Mouse (Mus musculus) thymus, postnatal 25 days (tissue): Measurements from ENCODE around the gene Xxylt1.

ENCODE experiments used
- DNase-seq: peaks from one replicate; pipeline ENCODE4 v3.0.0; 2022

The Xxylt1 gene

DNA sequence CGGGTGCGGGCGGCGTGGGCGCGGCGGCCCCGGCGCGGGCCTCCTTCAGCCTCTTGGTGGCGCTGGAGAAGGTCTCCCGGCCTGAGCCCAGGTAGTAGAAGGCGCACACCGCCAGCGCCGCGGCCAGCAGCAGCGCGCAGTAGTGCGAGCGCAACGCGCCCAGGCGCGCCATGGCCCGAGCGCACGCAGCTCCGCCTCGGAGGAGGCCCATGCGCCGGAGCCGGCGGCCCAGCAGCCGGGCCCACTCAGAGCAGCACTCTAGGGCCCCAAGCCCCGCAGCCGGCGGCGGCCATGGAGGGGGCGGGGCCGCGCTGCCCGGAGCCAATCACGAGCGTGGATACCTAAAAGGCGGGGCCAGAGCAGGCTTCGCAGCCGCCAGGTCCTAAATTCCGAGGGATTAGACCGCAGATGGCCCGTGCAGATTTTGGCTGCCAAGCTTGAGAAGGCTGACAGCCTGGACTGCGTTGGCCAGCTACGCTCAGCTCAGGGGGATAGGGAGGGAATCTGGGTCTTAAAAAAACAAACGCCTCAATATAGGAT, at the start of gene Xxylt1:
Gene Xxylt1, minus strand, starts transcription at position 308 of the 540 bp plus-strand sequence.
- DNase-seq: peak; percentile 96

DNA sequence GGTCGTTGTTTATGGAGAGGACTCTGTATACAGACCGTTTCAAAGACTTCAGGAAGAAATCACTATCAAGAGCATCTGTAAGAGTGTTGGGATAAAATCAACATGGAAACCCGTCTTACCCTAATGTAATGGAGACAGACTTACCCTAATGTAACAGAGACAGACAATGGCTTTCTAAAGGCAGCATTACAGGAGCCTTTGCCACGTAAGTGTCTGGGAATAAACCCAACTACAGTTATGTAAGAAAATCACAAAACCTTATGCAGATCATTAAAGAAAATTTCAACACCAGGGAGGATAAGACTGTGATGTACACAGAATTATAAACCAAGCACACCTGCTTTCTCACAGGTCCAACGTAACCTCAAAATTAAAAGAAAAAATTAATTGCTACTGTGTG, 46.9 kb upstream of the Xxylt1 start:
- DNase-seq: no peak

DNA sequence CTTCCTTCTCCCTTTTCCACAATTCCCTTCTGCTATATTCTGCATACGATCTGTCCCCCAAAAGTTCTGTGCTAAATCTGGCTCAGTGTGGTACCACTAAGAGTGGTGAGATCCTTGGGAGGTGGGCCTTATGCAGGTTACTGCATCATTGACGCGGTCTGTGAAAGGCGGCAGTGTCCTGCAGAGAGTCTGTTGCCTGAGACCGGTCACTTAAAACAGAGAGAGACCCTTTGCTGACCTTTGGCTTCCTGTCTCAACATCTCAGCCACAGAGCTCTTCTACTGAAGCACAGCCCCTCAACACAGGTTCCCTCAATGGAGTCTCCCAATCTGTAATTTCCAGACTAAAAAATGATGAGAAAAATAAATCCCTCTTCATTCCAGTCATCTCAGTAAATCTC, 43.8 kb upstream of the Xxylt1 start:
- no peak for DNase-seq

DNA sequence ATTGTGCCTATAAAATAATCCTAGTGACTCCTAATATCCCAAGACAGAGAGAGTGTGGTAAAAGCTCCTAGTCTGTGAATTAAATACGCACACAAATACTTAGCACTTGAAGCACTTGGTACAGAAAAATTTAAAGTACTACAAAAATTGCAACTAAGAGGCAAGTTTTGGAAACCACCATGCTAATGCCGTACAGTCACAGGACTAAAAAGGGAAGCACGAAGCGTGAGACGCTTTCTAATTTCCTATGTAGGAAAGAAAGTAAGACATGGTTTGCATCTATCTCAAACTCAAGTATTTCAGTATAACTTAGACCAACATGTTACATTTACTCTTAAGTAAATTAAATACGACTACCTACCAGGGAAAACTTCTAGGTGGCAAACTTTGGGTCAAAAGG, 40.4 kb upstream of the Xxylt1 start:
- DNase-seq: no peak

DNA sequence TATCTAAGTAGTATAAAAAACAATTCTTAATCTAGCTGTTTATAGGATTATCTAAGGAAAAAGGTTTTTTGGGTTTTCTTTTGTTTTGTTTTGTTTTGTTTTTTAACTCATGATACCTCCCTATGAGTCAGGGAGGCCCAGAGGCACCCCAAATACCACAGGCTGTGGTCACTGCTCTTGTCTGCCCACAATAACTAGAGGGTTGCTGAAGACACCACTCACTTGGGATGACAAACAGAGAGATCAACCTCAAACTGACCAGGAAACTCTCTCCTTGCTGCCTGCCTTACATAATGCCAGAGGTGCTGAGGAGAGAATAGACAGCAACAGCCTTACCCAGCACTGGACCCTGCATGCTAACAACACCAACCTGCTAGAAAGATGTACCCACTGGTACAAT, 32.4 kb upstream of the Xxylt1 start:
- DNase-seq: no peak

DNA sequence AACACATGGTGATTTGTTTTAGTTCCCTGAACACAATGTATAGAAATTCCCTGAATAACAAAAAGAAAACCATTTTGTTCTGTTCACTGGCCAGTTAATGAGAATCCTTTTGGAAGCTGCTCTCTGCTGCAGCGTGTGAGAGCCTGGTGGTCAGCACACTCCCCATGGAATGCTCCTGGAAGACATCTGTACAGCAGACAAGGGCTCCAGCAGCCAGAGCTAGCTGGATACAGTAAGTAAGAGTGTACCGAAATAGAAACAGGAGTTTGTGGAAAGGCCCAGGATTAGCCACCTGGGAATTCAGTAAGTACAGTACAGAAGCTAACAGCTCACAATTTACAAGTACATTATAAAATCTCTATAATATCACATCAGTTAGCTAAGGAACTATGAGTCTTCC, 20.1 kb upstream of the Xxylt1 start:
- no peak for DNase-seq

DNA sequence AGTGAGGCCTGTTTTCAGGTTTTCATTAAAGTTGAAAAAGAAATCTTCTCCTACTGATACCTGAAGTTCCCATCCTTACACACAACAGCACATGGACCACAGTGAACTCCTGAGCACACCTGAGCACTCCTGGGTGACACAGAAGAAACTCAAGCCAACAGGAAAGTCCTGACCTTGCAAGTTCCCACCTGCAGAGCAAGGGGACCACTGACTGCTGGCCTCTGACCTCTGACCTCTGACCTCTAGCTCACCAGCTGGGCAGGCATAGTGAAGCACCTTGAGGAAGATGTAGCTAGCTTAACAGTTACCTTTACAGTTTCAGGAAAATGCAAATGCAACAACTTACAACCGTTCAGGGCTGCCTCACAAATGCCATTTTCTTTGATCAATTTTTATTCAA, 18.7 kb upstream of the Xxylt1 start:
- DNase-seq: no peak

DNA sequence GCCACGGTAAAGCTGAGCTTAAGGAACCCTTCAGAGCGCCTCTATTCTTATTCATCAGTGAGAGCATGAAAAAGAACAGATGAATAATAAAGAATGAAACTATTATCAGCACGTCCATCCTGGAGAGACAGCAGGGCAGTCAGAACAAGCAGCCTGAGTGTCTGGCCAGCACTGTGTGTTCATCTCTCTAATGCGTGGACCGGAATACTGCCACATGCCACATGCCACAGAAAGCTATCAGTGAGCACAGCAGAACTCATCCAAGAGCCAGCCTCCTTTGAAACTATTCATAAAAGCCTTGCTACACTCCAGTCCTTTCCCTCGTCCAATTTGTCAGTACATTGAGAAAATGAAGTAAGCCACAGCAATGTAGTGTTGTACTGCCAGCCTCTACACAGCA, 12.8 kb upstream of the Xxylt1 start:
- DNase-seq: no peak

DNA sequence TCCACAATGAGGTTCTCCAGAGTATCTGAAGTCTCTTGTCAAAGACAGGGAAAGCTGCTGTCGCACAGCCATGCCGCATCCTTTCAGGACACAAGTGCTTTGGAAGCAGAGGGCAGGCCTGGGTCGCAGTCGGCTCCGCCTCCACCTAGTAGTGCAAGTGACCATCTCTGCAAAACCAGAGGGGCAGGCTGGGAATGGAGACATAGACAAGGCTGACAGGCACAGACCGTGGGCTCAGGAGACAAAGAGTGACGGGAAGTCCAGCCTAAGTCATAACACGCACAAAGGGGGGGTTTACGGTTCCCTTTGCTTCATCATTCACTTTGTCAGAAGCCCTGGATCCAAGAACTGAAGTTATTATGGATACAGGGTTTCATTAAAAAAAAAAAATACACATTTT, 12.0 kb upstream of the Xxylt1 start:
- no peak for DNase-seq

DNA sequence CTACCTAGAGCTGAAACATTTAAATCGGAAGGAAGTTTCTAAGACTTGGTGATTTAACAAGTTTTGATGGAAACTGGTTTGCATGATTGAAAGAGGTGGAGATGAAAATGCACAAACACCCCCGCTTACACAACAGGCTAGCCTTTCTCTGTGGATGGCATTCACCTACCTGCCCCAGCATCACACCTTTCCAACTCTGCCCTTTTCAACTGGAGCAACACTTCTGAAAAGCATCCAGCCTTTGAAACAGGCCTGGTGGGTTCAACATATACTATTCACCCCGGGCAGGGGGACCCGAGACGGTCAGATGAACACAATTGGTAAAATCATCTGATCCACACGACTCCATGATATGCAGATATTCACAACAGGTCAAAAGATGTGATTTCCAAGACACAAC, 659 bp upstream of the Xxylt1 start:
- DNase-seq: no peak

DNA sequence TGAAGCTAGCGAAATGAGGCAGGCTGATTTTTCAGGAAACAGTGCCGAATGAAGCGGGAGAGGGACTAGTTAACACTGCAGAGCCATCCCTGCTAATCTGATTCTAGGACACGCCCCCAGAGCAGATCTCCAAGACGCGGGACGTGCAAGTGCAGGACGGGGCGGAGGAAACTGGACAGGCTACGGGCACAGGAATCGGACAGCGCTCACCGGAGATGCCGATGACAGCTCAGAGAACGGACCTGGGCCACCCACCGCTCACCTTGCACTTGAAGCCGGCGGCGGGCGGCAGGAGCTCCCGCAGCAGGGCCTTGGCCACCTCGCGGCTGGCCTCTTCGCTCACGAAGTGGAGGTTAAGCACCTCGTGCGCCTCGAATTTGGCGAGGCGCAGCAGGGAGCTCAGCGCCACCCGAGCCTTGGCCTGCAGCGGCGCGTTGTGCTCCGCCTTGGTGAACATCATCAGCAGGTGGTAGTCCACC, 620 bp downstream of the Xxylt1 start:
- no peak for DNase-seq

DNA sequence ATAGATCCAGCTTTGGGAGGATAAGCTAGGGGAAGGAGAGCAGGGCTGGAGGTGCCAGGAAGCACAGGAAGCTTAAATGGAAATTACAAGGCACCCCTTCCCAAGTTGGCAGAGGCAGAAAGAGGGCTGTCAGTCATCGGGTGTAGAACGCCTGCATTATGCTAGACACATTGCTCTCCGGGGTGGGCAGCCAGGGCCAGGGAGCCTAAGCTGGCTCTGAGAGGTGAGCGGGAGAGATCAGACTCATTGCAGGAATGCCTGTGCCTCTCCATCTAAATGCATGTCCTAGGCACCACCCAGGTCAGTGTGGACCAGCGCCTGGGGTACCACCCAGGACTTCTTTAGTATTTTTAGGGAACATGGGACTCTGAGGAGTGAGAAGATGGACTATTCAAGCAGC, 3.8 kb downstream of the Xxylt1 start:
- DNase-seq: no peak

DNA sequence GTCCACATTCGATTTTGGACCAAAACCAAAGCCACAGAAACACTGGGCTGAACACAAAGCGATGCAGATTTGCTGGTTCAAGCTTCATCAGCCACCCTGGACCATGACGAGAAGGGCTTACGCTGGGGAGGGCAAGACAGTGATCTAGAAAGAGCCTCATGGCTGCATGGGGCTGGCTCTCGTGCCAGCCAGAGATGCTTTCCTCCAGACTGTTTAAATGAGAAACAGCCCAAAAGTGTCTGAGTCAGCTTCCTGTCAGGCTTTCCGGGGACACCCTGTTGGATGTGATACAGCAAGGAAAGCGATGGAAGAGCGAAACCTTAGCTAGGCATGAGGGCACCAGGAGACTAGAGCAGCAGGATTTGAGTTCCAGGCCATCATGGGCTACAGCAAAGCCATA, 4.8 kb downstream of the Xxylt1 start:
- no peak for DNase-seq

DNA sequence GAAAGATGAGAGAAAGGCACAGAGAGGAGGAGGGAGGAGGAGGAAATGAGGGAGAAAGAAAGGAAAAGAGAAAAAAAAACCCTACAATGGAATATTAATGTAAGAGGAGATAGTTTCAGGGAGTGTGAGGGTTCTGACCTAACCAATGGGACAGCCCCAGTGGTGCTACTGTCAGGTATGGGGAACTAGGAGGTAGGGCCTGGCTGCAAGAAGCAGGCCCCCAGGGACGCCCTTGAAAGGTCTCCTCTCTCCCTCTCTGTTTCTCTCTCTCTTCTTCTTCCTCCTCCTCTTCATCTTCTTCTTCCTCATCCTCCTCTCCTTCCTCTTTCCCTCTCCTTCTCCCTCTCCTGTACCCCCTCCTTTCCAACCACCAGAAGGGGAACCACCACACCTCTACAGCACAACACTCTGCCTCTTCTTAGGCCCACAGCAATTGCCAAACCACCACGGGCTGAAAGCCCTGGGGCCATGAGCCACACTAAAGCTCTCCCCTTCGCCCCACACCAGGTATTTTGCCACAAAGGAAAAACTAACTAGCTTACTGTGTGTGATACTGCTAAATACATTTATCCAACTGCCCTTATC, 6.8 kb downstream of the Xxylt1 start:
- DNase-seq: no peak

DNA sequence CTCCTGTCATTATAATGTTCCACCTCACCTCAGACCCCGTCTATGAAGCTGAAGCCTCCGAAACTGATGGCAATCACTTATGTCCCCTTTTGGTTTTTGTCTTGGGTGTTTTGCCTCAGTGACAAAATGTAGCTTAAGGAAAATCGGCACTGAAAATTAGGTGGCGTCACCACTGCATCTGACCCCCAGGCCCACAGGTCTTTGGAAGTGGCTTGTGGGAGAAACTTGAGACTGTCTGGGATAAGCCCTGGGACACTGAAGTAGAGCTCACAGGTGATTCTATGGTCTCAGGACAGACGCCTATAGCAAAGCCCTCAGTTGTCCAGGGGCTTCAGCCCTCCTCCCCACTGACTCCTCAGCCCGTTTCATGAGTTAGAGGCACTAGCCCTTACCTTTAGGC, 9.5 kb downstream of the Xxylt1 start:
- DNase-seq: no peak

DNA sequence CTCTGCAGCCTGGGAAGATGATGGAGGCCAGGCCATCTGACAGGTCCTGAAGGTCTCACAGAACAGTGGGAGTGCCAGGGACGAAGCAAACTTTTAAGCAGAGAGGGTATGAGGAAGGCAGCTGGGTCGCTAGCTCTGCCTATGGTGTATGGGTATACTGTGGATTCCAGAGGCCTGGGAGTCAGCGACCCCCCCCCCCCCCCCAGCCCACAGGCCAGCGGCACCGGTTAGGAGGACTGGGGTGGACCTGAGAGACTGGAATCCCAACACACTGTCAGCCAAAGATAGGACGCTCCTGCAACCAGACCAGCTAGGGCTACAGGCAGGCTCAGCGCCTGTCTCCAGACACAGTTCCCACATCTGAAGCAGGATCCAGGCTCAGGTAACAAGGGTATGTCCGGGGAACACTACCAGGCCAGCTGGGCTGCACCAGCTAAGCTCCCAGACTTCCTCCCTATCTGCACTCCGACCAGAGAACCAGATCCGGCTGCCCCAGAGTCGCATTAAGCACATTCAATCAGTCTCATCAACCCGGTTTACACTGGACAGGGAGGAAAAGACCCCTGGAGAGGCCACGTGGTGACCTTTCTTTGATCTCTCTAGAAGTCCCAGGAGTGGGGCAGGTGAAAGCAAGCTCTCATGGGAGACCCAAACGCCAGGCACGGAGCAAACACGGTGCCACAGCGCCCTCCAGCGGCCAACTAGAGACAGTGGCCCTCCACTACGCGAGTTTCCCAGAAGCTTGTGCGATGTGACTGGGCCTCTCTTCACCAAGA, 10.7 kb downstream of the Xxylt1 start:
- peak; percentile 84 for DNase-seq

DNA sequence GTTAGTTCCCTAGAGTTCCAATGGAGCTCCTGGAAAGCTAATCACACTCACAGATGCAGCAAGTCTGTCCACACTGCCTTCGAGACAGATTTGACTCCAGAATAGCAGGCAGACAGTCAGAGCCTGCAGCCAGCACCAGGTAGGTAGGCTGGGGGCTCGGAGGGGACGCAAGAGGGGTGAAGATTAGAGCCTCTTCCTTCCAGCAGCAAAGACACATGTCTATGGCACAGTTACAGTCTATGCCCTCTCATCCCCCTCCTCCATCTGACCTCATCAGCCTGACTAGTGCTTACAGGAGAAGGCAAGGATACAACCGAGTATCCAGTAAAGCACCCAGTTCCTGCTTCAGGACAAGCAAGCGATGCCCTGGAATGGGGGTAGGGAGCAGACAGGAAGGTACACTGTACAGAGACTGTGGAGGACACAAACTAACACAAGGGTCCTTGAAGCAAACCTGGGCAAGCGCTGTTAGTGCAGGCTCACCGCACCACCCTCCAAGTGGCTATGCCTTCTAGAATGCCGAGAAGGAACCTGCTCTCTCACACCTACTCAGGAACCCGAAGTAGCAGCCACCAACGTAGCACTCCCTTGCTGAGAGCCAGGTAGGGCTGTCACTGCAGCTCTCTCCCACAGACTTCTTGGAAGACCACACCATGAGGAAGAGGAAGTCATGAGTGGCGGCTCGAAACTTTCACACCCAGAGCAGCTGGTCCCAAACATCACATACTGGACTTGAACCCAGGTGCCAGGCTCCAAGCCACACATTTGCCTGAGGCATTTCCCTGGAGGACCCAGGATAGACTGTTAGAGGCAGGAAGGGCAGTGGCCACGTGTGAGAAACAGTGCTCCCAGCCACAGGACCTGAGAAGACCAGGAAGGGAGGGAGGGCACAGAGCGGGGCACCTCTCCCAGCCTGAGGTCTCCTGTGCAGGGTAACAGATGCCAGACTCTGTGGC, 11.7 kb downstream of the Xxylt1 start:
- no peak for DNase-seq

DNA sequence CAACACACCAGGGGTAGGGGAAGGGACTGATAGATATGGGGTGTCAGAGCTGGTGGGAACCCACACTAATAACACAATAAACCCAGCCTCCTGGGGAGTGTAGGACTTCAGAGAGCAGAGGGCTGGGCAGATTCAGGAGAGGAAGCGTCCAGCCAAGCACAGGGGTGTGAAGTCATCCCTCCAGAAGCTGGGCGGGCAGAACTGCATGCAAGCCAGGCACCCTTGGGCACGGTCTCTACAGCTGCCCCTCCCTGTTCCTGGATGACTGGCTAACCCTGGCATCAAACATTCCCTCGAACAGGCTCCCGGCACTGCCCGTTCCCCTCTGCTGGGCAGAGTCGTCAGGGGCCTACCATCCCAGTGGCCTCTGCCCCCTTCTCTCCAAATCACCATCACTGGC, 13.0 kb downstream of the Xxylt1 start:
- no peak for DNase-seq

DNA sequence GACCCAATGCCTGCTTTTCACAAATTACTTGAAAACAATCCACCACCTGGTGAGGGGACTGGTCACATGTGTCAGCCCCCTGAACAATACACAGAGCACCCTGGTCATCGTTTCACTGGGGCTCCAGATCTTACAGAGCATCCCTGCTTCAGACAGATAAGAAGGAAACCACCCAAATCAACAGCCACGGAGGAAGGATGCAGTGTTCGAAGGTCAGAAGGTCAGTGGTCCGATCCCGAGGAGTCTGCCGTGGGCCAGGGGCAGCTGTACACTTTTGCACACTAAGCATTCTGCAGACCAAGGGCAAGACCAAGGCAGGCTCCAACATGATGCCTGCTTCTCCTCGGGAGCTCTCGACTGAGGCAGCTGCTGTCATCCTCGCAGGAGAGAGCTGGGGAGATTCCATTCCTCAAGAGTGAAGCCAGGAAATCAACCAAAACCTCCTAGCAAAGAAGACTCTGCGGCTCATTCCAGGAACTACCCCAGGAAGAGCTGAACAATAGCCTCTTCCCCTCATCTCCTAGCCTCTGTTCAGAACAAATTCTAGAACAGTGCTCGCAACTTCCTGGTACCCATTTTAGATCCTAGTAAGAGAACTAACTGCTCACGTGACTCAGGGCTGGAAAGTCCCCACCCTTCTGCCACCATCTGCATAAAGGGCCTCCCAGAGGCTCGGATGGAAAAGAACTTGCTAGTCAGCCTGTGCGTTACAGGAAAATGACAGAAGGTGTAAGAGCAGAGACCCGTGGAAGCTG, 14.7 kb downstream of the Xxylt1 start:
- peak; percentile 25 for DNase-seq

DNA sequence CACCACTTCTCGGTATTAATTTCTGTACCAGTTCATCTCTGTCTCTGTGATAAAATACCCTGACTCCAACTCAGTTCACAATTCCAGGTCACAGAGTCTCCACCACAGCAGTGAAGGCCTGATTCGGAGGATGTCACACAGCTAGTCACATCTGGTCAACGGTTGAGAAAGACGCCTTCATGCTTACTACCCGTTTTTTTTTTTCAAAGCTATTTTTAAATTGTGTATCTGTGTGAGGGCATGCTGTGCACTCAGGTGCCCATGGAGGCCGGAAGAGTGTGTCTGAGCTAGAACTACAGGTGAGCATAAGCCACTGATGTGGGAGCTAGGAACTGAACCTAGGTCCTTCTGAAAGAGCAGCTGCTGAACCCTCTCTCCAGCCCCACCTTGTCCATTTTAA, 16.4 kb downstream of the Xxylt1 start:
- no peak for DNase-seq

DNA sequence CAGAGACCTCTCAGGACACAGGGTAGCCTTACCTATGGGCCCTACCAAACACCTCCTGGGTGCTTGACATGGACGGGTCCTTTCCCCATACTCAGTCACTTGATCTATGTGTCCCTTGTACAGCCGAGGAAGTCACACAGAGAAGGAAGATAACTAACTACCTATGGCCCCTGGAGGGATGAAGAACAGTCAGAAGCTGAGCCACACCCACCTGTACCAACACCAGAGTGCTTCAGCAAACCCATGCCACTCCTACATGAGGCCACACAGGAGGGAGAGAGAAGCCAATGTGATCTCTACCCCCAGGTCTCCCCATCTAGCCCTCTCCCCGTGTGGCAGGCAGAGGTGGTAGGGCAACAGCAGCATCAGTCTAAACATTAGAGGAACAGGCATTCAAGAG, 18.3 kb downstream of the Xxylt1 start:
- DNase-seq: no peak

DNA sequence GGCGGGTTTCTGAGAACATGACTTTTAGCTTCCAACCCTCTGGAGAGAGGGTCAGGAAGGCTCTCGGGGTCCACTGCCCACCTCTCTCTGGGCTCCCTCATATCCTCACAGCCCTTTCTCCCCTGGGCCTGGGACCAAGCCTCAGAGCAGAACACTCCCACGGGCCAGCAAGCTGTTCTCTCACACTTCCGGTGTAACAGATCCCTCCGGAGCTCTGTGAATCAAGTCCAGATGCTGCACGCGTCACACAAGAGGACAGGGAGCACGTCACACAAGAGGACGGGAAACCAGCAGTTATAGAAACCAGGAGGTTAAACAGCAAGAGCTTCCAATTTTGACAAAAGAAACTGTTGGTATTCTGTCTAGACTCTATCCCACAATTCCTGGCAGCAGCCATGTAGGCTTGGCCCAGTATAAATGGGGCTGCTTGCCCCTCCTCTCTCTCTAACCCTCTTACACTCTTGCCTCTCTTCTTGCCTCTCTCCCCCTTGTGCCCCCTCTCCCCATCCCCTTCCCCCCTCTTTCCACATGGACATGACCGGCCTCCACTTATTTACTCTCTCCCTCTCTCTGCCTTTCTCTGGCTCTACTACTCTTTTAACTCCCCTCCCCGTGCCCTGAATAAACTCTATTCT, 19.9 kb downstream of the Xxylt1 start:
- no peak for DNase-seq
